Mouse (Mus musculus): ENCODE data around the gene Clcnkb. TPM values are rescaled to one million over a fixed set of nuclear protein-coding genes. Genes with fewer than 3 reads are reported as not detected.

The Clcnkb gene
- polyA plus RNA-seq, 1 experiment from 2014 or later = not detected

DNA sequence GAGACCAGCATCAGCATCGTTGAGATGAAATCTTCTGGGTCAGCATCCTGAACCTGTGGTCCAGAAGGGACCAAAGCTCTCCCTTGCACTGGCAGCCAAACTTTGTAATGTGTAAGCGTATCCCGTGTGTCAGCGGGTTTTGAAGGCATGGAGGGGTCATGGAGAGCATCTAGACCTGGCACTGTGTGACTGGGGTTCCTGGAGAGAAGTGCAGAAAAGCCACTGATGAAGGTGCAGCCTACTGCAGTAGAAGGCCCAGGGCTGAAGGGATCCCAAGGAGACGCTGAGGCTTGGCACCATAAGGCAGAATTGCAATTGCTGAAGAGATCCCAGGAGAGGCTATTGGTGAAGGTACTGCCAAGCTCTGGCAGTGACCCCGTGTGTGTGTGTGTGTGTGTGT, 13.6 kb upstream of the Clcnkb start:
- WGBS = 84% methylated on average over 6 of the region's 6 CpGs
- H3K4me3 ChIP-seq (ENCODE audit: low read depth, low read length) = no peak overlapping the region
- no peak for TF ChIP-seq CTCF (IDR thresholded peaks at IDR 0.05; ENCODE audit: low read depth)
- no peak overlapping the region for H3K4me2 ChIP-seq (replicated peaks; ENCODE audit: low read depth)
- H3K9ac ChIP-seq (ENCODE audit: low read depth, low read length) = no peak overlapping the region
- no peaks in the 10 kb centered on the region for H3K36me3 ChIP-seq (ENCODE audit: control insufficient read depth, insufficient read depth)
- ATAC-seq = no peak
- no peak overlapping the region for H3K27ac ChIP-seq (ENCODE audit: low read depth, low read length)
- no peaks in the 10 kb centered on the region for H3K27me3 ChIP-seq (replicated peaks; ENCODE audit: control insufficient read depth, insufficient read depth, low read length)
- no peaks in the 10 kb centered on the region for H3K9me3 ChIP-seq (ENCODE audit: control insufficient read depth)
- peaks cover 8% of the 10 kb centered on the region; the same call in 1 of the 2 replicates for H3K4me1 ChIP-seq (replicated peaks; ENCODE audit: control insufficient read depth, insufficient read depth, low read length)

GRCm38 (mm10) chr4:141427921-141428320, 12.1 kb upstream of the Clcnkb start:
- no peak for ATAC-seq
- H3K9ac ChIP-seq (ENCODE audit: low read depth, low read length) = no peak overlapping the region
- no peaks in the 10 kb centered on the region for H3K9me3 ChIP-seq (ENCODE audit: control insufficient read depth)
- 92% methylated on average over 13 of the region's 13 CpGs for WGBS
- H3K27ac ChIP-seq (ENCODE audit: low read depth, low read length) = no peak overlapping the region
- peaks cover 8% of the 10 kb centered on the region; the same call in 1 of the 2 replicates for H3K4me1 ChIP-seq (replicated peaks; ENCODE audit: control insufficient read depth, insufficient read depth, low read length)
- H3K4me3 ChIP-seq (ENCODE audit: low read depth, low read length) = no peak overlapping the region
- no peak for TF ChIP-seq CTCF (IDR thresholded peaks at IDR 0.05; ENCODE audit: low read depth)
- no peaks in the 10 kb centered on the region for H3K27me3 ChIP-seq (replicated peaks; ENCODE audit: control insufficient read depth, insufficient read depth, low read length)
- no peaks in the 10 kb centered on the region for H3K36me3 ChIP-seq (ENCODE audit: control insufficient read depth, insufficient read depth)
- no peak overlapping the region for H3K4me2 ChIP-seq (replicated peaks; ENCODE audit: low read depth)

DNA sequence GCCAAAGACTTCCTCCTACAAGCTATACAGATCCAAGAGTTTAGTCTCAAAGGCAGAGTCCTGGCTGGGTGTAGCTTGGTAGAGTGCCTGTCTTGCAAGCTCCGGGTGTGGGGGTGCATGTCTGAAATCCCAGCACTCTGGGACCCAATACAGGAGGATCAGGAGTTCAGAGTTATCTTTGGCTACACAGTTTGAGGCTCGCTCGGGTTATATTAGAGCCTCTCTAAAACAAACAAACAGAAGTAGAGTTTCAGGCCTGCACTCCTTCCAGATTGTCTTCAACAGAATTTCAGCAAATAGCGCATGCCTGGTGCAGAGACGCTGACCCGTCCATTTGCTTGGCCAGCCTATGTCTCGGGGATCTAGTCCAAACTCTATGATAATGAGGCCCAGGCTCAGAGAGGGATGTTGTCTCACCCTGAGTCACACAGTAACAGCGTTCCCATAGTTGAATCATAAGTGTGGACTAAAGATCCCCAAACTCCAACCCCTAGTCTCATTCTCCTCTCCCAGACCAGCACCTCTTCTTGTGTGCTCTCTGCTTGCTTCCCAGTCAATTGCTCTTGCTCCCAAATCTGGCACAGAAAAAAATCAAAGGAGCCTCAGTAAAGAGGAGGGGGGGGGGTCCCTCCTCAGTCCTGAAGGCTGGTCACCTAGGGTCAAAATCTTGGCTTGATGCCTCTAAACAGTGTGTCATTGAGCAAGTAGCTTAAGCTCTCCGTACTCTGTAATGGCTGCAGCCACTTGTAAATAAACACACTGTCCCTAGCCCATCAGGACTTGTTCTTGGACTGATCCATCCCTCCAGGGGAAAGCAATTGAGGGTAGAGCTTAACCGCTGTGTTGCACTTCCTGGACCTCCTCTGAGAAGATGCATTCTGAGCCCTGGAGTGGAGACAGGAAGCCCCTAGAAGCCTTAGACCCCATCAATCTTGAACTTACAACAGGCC, 11.3 kb upstream of the Clcnkb start:
- H3K36me3 ChIP-seq (ENCODE audit: control insufficient read depth, insufficient read depth) = no peaks in the 10 kb centered on the region

GRCm38 (mm10) chr4:141425484-141426479, 10.0 kb upstream of the Clcnkb start:
- no peak overlapping the region; the same call in none of the 2 replicates for H3K27ac ChIP-seq (ENCODE audit: low read depth, low read length)
- ATAC-seq = peak; percentile 16; the same call in 1 of the 2 replicates
- peak overlapping the region; percentile 31 for H3K4me3 ChIP-seq (ENCODE audit: low read depth, low read length)
- H3K4me1 ChIP-seq (replicated peaks; ENCODE audit: control insufficient read depth, insufficient read depth, low read length) = peaks cover 13% of the 10 kb centered on the region; the same call in 1 of the 2 replicates
- 0 out of 2 replicates have a peak, but pooled peaks have one; percentile 10 for TF ChIP-seq CTCF (IDR thresholded peaks at IDR 0.05; ENCODE audit: low read depth)
- H3K27me3 ChIP-seq (replicated peaks; ENCODE audit: control insufficient read depth, insufficient read depth, low read length) = no peaks in the 10 kb centered on the region
- no peaks in the 10 kb centered on the region for H3K36me3 ChIP-seq (ENCODE audit: control insufficient read depth, insufficient read depth)
- 0 out of 2 replicates have a peak overlapping the region, but pooled peaks have one; percentile 2 for H3K9ac ChIP-seq (ENCODE audit: low read depth, low read length)
- peak overlapping the region; percentile 68 for H3K4me2 ChIP-seq (replicated peaks; ENCODE audit: low read depth)
- no peaks in the 10 kb centered on the region for H3K9me3 ChIP-seq (ENCODE audit: control insufficient read depth)
- WGBS = 6% methylated on average over 36 of the region's 36 CpGs

More for the DNA sequence above, 11.3 kb upstream of the Clcnkb start:
- peaks cover 8% of the 10 kb centered on the region; the same call in 1 of the 2 replicates for H3K4me1 ChIP-seq (replicated peaks; ENCODE audit: control insufficient read depth, insufficient read depth, low read length)
- ATAC-seq = no peak
- H3K4me3 ChIP-seq (ENCODE audit: low read depth, low read length) = no peak overlapping the region
- H3K27ac ChIP-seq (ENCODE audit: low read depth, low read length) = no peak overlapping the region
- no peaks in the 10 kb centered on the region for H3K27me3 ChIP-seq (replicated peaks; ENCODE audit: control insufficient read depth, insufficient read depth, low read length)
- H3K9me3 ChIP-seq (ENCODE audit: control insufficient read depth) = no peaks in the 10 kb centered on the region
- no peak overlapping the region for H3K9ac ChIP-seq (ENCODE audit: low read depth, low read length)
- WGBS = 62% methylated on average over 10 of the region's 10 CpGs
- TF ChIP-seq CTCF (IDR thresholded peaks at IDR 0.05; ENCODE audit: low read depth) = no peak
- no peak overlapping the region for H3K4me2 ChIP-seq (replicated peaks; ENCODE audit: low read depth)

DNA sequence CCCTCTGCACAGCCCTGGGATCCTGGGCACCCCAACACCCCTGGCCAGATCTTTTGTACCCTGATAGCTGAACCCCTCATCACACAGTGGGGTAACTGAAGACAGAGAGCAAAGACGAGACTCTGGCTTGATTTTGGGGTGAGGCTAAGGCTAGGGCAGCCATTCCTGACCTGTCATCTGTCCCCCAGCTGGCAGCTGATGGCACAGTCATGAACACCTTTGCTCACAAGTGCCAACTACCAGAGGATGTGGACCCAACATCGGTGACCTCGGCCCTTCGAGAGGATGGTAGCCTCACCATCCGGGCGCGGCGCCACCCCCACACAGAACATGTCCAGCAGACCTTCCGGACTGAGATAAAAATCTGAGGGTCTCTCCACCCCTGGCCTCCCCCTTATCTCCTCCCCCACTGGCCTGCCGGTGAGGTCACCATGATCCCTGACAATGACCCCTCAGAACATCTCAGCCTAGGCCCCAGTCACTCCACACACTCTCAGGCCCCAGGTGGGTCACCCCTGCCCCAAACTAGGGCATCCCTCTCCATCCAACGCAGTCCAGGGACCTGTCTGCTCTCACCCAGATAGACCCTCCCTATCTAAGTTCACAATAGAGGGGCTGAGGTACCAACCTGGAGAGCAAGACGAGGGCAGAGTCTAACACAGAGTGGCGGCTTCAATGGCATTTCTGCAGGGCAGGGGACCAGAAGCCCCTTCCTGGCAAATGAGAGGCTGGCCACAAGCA, 8.0 kb upstream of the Clcnkb start:
- WGBS = 85% methylated on average over 13 of the region's 13 CpGs
- Histone ChIP-seq H3K4me1 (replicated peaks; ENCODE audit: control insufficient read depth, insufficient read depth, low read length) (peaks cover 13% of the 10 kb centered on the region; the same call in 1 of the 2 replicates), H3K9me3 (ENCODE audit: control insufficient read depth) (no peaks in the 10 kb centered on the region), H3K4me2 (replicated peaks; ENCODE audit: low read depth) (no peak overlapping the region), H3K27me3 (replicated peaks; ENCODE audit: control insufficient read depth, insufficient read depth, low read length) (no peaks in the 10 kb centered on the region), H3K36me3 (ENCODE audit: control insufficient read depth, insufficient read depth) (no peaks in the 10 kb centered on the region), H3K9ac (ENCODE audit: low read depth, low read length) (no peak overlapping the region), H3K4me3 (ENCODE audit: low read depth, low read length) (no peak overlapping the region), H3K27ac (ENCODE audit: low read depth, low read length) (no peak overlapping the region)
- no peak for TF ChIP-seq CTCF (IDR thresholded peaks at IDR 0.05; ENCODE audit: low read depth)
- no peak for ATAC-seq

Data from intestine, postnatal 0 days (tissue).